Mouse (Mus musculus): Measurements from ENCODE around the gene Blvra. TPM values are rescaled to one million over a fixed set of nuclear protein-coding genes. Genes with fewer than 3 reads are reported as not detected.
A peak's percentile ranks its signal among the peaks of the same experiment; 100 is the strongest.
"Not testable (repeated sequence)": the region's sequence is repeated elsewhere in the genome, so short reads cannot be mapped to it uniquely, and the experiment has no call there.

Blvra gene
- polyA plus RNA-seq, 1 experiment from 2014 or later: 22.8 TPM

DNA sequence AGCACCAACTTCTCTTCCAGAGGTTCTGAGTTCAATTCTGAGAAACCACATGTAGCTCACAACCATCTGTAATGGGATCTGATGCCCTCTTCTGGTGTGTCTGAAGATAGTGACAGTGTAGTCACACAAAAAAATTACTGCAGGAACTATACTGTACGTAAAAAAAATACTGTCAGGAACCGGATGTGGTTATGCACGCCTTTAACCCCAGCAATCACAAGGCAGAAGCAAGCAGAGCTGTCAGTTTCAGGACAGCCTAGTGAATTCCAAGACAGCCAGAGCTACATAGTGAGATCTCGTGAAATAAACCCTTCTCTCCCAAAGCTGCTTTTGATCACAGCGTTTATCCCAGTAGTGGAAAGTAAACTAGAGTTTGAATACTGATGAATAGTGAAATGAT, 15.8 kb downstream of the Blvra start:
- no peak overlapping the region for H3K4me2 ChIP-seq (replicated peaks)
- no peaks in the 10 kb centered on the region for H3K9me3 ChIP-seq
- ATAC-seq: no peak
- no peak overlapping the region for H3K27ac ChIP-seq
- H3K27me3 ChIP-seq: no peaks in the 10 kb centered on the region
- H3K4me3 ChIP-seq (replicated peaks): no peak overlapping the region
- peaks cover 3% of the 10 kb centered on the region; the same call in 1 of the 2 replicates for H3K36me3 ChIP-seq
- H3K9ac ChIP-seq (replicated peaks): no peak overlapping the region
- H3K4me1 ChIP-seq (replicated peaks): no peaks in the 10 kb centered on the region
- WGBS: 87% methylated on average over 5 of the region's 5 CpGs

DNA sequence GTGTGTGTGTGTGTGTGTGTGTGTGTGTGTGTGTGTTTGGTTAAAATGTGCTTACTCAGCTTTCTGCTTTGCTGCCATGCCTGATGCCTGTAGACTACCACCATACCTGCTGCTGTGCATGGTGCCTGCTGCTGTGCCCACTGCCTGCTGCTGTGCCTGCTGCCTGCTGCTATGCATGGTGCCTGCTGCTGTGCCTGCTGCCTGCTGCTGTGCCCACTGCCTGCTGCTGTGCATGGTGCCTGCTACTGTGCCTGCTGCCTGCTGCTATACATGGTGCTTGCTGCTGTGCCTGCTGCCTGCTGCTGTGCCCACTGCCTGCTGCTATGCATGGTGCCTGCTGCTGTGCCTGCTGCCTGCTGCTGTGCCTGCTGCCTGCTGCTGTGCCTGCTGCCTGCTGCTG, 19.7 kb downstream of the Blvra start:
- not testable (repeated sequence) for H3K36me3 ChIP-seq; H3K4me1 ChIP-seq (replicated peaks); ATAC-seq; H3K9me3 ChIP-seq; H3K4me3 ChIP-seq (replicated peaks); H3K27ac ChIP-seq; H3K27me3 ChIP-seq; H3K4me2 ChIP-seq (replicated peaks)
- 0 out of 2 replicates have a peak overlapping the region, but pooled peaks have one; percentile 19 for H3K9ac ChIP-seq (replicated peaks)

DNA sequence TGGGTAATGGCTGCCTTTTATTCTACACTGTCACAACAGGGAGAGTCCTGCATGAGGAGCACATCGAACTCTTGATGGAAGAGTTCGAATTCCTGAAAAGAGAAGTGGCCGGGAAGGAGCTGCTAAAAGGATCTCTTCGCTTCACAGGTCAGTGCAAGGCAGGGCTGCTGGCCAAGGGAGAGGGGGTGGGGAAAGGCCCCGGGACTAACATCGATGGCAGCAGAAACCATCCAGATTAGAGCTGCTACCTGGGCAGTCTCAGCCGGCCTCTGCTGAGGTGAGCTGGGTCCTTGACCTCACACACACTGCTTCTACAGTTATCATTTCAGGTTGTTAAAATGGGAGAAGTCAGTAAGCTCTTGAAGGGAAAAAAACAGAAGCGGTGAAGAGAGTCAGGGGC, 21.5 kb downstream of the Blvra start:
- Histone ChIP-seq H3K27me3 (no peaks in the 10 kb centered on the region), H3K4me3 (replicated peaks) (no peak overlapping the region), H3K36me3 (peaks cover 3% of the 10 kb centered on the region; the same call in 1 of the 2 replicates), H3K27ac (no peak overlapping the region), H3K4me1 (replicated peaks) (no peaks in the 10 kb centered on the region), H3K9me3 (no peaks in the 10 kb centered on the region), H3K9ac (replicated peaks) (no peak overlapping the region), H3K4me2 (replicated peaks) (no peak overlapping the region)
- 82% methylated on average over 8 of the region's 8 CpGs for WGBS
- no peak for ATAC-seq

DNA sequence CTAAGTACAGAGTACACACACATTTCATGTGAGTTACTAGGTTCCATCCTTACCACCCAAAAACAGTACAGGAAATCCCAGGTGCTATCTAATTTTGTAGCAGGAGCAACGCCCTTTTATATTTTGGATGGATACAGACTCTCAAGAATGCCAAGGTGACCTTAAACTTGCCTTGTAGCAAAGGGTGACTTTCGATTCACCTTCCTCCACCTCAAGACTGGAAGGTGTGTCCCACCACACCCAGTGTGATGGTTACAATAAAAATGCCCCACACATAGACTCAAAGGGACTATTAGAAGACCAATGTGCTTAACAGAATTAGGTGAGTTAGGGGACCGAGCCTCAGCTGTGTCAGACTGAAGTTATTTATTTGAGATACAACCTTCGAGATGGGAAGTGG, 38.5 kb downstream of the Blvra start:
- Histone ChIP-seq H3K4me3 (replicated peaks) (no peak overlapping the region), H3K36me3 (peaks cover 72% of the 10 kb centered on the region), H3K27me3 (no peaks in the 10 kb centered on the region), H3K4me2 (replicated peaks) (no peak overlapping the region), H3K9ac (replicated peaks) (no peak overlapping the region), H3K9me3 (no peaks in the 10 kb centered on the region), H3K4me1 (replicated peaks) (no peaks in the 10 kb centered on the region), H3K27ac (no peak overlapping the region)
- WGBS: 96% methylated on average over 4 of the region's 4 CpGs
- no peak for ATAC-seq

DNA sequence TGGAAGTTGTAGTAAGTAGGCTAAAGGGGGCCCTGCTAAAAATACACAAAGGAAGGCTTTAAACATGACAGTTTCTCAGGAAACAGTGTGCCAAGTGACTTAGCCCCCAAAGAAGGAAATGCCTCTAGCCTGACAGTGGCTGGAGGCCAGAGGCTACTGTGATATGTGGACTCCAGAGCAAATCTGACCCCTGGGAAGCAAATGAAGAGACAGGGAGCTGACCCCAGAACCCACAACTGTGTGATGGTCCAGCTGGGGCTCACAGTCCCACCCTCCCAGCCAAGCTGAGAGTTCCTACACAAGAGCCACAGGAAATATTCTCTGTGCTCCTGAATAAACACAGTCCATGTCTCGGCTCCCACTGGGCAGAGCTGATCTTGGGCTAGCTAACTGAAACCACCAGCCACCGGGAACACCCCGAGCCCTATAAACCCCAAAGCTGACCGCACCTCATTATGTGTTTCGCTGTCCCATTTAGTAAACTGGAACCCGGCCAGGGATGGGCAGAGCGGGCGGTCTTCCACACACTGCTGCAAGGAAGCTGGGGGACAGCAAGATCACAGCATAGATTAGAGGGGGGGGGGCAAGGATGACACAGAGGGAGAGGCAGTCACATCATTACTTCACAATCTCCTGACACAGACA, 51.2 kb downstream of the Blvra start:
- peaks cover 79% of the 10 kb centered on the region for H3K36me3 ChIP-seq
- no peaks in the 10 kb centered on the region for H3K9me3 ChIP-seq
- no peak overlapping the region for H3K27ac ChIP-seq
- H3K4me1 ChIP-seq (replicated peaks): no peaks in the 10 kb centered on the region
- H3K4me3 ChIP-seq (replicated peaks): no peak overlapping the region
- H3K27me3 ChIP-seq: no peaks in the 10 kb centered on the region
- no peak for ATAC-seq
- WGBS: 86% methylated on average over 8 of the region's 8 CpGs
- H3K4me2 ChIP-seq (replicated peaks): no peak overlapping the region
- no peak overlapping the region for H3K9ac ChIP-seq (replicated peaks)

DNA sequence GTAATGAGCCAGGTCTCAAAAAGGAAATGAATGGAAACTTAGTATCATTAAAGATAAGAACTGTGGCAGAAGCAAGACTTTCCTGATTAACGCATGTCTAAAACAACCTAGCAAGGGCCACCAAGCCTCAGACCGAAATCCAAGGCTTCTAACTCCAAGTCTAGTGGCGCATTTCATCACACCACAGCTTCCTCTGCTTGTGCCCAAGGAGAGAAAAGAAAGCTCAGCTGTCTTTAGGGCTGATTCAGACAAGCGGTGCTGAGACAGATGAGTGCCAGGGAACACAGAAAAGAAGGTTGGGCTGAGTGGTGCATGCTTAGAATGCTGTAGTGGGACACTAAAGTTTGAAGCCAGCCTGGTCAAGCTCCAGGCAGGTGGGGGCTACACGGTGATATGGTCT, 58.5 kb downstream of the Blvra start:
- H3K36me3 ChIP-seq: peaks cover 25% of the 10 kb centered on the region
- ATAC-seq: no peak
- H3K27ac ChIP-seq: no peak overlapping the region
- H3K4me3 ChIP-seq (replicated peaks): no peak overlapping the region
- H3K4me2 ChIP-seq (replicated peaks): no peak overlapping the region
- peaks cover 18% of the 10 kb centered on the region for H3K4me1 ChIP-seq (replicated peaks)
- no peak overlapping the region for H3K9ac ChIP-seq (replicated peaks)
- H3K27me3 ChIP-seq: no peaks in the 10 kb centered on the region
- WGBS: 89% methylated on average over 5 of the region's 5 CpGs
- H3K9me3 ChIP-seq: no peaks in the 10 kb centered on the region

DNA sequence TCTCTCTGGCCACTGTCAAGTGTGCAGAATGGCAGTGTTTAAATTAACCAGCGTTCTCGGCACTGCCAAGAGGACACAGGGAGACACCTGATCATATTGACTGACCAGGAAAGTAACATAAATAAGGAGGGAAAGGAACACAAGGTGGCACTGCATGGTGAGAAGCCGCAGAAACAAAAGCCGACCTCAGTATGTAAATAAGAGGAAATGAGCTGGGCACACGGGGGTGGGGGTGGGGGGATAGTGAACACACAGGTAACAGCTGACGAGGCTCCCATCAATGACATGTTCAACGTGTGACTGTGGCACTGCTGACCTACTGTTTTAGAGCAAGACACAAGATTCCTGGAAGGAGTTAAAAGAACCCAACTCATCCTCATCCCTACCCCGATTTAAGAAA, 60.9 kb downstream of the Blvra start:
- peaks cover 4% of the 10 kb centered on the region for H3K36me3 ChIP-seq
- H3K27me3 ChIP-seq: no peaks in the 10 kb centered on the region
- H3K4me1 ChIP-seq (replicated peaks): peaks cover 24% of the 10 kb centered on the region
- no peaks in the 10 kb centered on the region for H3K9me3 ChIP-seq
- H3K9ac ChIP-seq (replicated peaks): 0 out of 2 replicates have a peak overlapping the region, but pooled peaks have one; percentile 3
- no peak for ATAC-seq
- no peak overlapping the region for H3K27ac ChIP-seq
- H3K4me3 ChIP-seq (replicated peaks): no peak overlapping the region
- 86% methylated on average over 8 of the region's 8 CpGs for WGBS
- H3K4me2 ChIP-seq (replicated peaks): no peak overlapping the region

DNA sequence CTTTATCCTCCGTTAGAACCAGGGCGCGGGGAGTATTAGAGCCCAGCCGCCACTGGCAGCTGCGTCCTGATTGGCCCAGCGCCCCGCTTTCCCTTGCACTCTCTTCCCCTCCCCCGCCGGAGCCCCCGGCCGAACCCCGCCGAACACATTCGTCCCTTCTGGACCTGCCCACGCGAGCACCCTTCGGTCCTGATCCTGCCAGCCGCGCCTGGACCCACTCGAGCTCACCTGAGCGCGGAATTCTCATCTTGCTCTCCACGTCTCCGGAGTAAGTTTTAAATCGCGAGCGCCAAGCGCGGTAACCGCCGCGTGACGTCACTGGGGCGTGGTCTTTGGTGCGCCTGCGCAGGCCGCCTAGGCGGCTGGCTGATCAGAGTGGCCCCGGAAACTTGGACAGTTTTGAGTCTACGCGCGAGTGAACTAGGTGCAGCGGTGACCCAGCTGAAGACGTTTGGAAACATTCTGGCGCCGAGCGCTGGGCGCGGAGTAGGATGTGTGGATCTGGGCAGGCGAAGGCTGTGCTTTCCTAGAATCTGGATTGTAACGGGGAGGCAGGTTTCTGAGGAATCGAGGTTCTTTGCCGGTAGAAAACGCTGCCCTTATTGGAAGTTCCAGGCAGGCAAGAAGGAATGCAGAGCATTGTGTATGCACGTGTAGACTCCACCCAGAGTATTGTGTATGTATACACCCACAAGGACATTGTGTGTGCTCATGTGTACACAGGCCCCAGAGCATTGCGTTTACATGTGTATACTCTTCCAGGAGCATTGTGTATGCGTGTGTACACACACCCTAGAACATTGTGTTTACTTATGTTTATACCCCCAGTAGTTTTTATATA, 63.4 kb downstream of the Blvra start, which contains the start of gene Ncaph:
TSS of gene Ncaph (minus strand) at position 334 of the 841 bp plus-strand sequence.
- H3K27ac ChIP-seq: peak within 1 kb of the TSS; percentile 79
- ATAC-seq: peak; percentile 88
- peak within 1 kb of the TSS; percentile 85 for H3K4me3 ChIP-seq (replicated peaks)
- peak within 1 kb of the TSS; percentile 75 for H3K4me2 ChIP-seq (replicated peaks)
- no peaks in the 10 kb centered on the region for H3K27me3 ChIP-seq
- H3K36me3 ChIP-seq: no peaks in the 10 kb centered on the region
- peaks cover 38% of the 10 kb centered on the region for H3K4me1 ChIP-seq (replicated peaks)
- WGBS: 1% methylated on average over 57 of the region's 57 CpGs
- H3K9ac ChIP-seq (replicated peaks): peak within 1 kb of the TSS; percentile 70
- no peaks in the 10 kb centered on the region for H3K9me3 ChIP-seq

DNA sequence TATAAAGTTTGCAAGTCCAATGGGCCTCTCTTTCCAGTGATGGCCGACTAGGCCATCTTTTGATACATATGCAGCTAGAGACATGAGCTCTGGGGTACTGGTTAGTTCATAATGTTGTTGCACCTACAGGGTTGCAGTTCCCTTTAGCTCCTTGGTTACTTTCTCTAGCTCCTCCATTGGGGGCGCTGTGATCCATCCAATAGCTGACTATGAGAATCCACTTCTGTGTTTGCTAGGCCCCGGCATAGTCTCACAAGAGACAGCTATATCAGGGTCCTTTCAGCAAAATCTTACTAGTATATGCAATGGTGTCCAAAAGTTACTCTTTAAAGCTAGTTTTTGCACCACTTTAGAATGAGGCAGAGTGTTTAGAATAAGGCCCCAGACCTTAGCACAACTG, 64.8 kb downstream of the Blvra start:
- not testable (repeated sequence) for H3K27me3 ChIP-seq; ATAC-seq; H3K9me3 ChIP-seq; H3K27ac ChIP-seq; H3K36me3 ChIP-seq; H3K9ac ChIP-seq (replicated peaks); H3K4me2 ChIP-seq (replicated peaks); H3K4me3 ChIP-seq (replicated peaks)
- peaks cover 38% of the 10 kb centered on the region for H3K4me1 ChIP-seq (replicated peaks)
- WGBS: 35% methylated on average over 3 of the region's 3 CpGs

DNA sequence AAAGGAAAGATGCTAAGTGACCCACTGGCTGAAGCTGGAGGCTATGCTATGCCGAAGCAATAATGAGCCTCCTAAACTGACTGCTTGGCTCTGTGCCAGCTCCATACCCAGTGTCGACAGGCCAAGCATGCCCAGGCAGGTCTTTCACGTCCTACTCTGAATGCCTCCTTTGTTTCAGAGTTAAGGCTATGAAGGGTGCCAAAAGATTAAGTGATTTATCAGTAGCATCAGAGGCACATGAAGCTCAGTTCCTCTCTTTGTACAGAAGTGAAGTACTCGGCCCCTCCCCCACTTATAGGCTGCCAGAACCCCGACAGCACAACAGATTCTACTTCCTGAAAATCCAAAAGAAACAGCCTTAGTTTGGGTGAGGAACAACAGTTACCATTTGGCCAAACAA, 66.5 kb downstream of the Blvra start:
- peak overlapping the region; percentile 53 for H3K27ac ChIP-seq
- H3K4me1 ChIP-seq (replicated peaks): peaks cover 34% of the 10 kb centered on the region
- H3K9me3 ChIP-seq: no peaks in the 10 kb centered on the region
- WGBS: 19% methylated on average over 5 of the region's 5 CpGs
- ATAC-seq: peak; percentile 77
- H3K4me3 ChIP-seq (replicated peaks): no peak overlapping the region
- H3K27me3 ChIP-seq: no peaks in the 10 kb centered on the region
- 0 out of 2 replicates have a peak overlapping the region, but pooled peaks have one; percentile 16 for H3K9ac ChIP-seq (replicated peaks)
- H3K36me3 ChIP-seq: peaks cover 5% of the 10 kb centered on the region; the same call in 1 of the 2 replicates
- no peak overlapping the region for H3K4me2 ChIP-seq (replicated peaks)

DNA sequence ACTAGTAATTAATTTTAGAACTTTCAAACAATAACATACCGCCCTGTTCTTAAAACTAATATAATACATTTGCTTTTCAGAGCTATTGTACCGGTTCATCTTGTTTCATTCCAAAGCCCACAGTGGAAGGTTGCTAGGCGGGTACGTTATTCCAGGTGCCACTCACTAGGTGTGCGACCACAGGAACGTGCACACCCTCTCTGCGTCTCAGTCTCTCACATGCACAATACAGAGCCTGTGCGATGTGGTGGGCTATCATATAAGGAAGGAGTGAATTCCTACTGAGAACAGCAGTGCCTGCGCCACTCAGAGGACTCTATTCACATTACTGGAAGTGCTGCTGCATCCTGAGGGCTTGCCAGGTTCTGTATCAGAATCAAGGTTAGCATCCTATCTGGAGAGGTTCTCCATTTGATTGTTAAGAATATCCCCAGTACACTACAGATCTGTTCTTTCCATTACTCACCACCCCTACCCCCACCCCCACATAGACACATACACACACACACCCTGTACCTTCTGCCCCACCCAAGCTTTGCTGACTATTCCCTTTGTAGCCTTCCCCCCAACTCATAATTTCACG, 67.5 kb downstream of the Blvra start:
- H3K9ac ChIP-seq (replicated peaks): no peak overlapping the region
- peaks cover 5% of the 10 kb centered on the region; the same call in 1 of the 2 replicates for H3K36me3 ChIP-seq
- H3K4me2 ChIP-seq (replicated peaks): no peak overlapping the region
- H3K27ac ChIP-seq: no peak overlapping the region
- ATAC-seq: no peak
- H3K4me3 ChIP-seq (replicated peaks): no peak overlapping the region
- H3K4me1 ChIP-seq (replicated peaks): peaks cover 32% of the 10 kb centered on the region
- WGBS: 86% methylated on average over 10 of the region's 10 CpGs
- H3K27me3 ChIP-seq: no peaks in the 10 kb centered on the region
- H3K9me3 ChIP-seq: no peaks in the 10 kb centered on the region

DNA sequence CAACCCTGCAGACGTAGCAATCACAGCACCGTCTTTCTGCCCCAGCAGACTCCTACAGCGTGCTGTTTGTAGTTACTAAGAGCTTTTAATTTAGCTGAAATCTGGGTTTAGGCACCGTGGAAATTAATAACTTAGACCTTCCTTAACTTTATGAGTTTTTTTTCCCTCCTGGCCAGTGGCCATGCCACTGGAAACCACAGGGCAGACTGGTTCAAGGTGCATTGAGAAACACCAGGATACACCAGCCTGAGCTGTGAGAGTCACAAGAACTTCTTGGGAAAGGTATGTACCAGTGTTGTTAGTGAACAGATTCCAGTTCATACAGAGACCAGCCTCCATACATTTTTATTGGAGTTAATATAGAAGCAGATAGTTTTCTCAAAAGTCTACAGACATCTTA, 68.0 kb downstream of the Blvra start:
- ATAC-seq: no peak
- peaks cover 5% of the 10 kb centered on the region; the same call in 1 of the 2 replicates for H3K36me3 ChIP-seq
- peaks cover 32% of the 10 kb centered on the region for H3K4me1 ChIP-seq (replicated peaks)
- no peak overlapping the region for H3K4me2 ChIP-seq (replicated peaks)
- WGBS: 91% methylated on average over 4 of the region's 4 CpGs
- no peak overlapping the region for H3K9ac ChIP-seq (replicated peaks)
- H3K27me3 ChIP-seq: no peaks in the 10 kb centered on the region
- H3K27ac ChIP-seq: no peak overlapping the region
- no peaks in the 10 kb centered on the region for H3K9me3 ChIP-seq
- no peak overlapping the region for H3K4me3 ChIP-seq (replicated peaks)
